Mouse (Mus musculus): ENCODE data around the gene Adarb1. TPM values are rescaled to one million over a fixed set of nuclear protein-coding genes. Genes with fewer than 3 reads are reported as not detected.

Adarb1 gene
- polyA plus RNA-seq (2015; fragmentation: Nextera tagmentation; extraction: Ambion mirVana) = 34.1 and 36.6 TPM in 2 replicates

- Histone ChIP-seq H3K9ac (ENCODE audit: low read length) (peak within 1 kb of the TSS; percentile 76), H3K27ac (ENCODE audit: low read length) (peak within 1 kb of the TSS; percentile 10; the same call in 1 of the 2 replicates), H3K36me3 (ENCODE audit: control insufficient read depth, insufficient read depth, low read length) (no peaks in the 10 kb centered on the region), H3K9me3 (ENCODE audit: control insufficient read depth, low read length) (peaks cover 6% of the 10 kb centered on the region; the same call in 1 of the 2 replicates), H3K4me3 (ENCODE audit: low read length) (peak within 1 kb of the TSS; percentile 85), H3K27me3 (ENCODE audit: control insufficient read depth, insufficient read depth, low read depth, low read length) (peaks cover 16% of the 10 kb centered on the region; the same call in 1 of the 2 replicates), H3K4me1 (replicated peaks; ENCODE audit: control insufficient read depth, insufficient read depth, low read length) (peaks cover 16% of the 10 kb centered on the region), H3K4me2 (ENCODE audit: low read depth, low read length) (peak within 1 kb of the TSS; percentile 79)
- under 1% methylated on average over 53 of the region's 57 CpGs for WGBS
- peak; percentile 95 for ATAC-seq (ENCODE audit: low read depth)
Measured at GRCm38 (mm10) chr10:77418138-77418537, at the start of gene Adarb1. Gene Adarb1, minus strand, starts transcription at chr10:77418270.

DNA sequence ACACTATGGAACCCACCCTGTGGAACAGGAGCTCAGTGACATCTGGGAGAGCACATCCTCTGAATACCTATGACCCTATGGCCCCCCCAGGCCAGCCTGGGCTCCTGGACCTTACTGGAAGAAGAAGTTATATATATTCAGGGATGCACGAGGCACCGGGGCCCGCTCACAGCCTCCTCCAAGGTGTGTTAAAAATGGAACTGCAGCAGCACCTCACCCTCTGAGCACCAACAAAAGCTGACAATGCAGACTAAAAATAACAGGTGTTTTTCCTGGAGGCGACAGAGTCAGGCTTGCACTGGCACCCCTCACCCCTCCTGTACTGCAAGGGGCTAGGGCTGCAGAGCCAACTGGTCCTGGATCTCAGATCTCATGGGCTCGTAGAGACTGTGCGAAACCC is 49.3 kb upstream of the Adarb1 start:
- H3K4me2 ChIP-seq (ENCODE audit: low read depth, low read length) = no peak overlapping the region
- H3K27me3 ChIP-seq (ENCODE audit: control insufficient read depth, insufficient read depth, low read depth, low read length) = no peaks in the 10 kb centered on the region
- H3K9ac ChIP-seq (ENCODE audit: low read length) = no peak overlapping the region
- H3K9me3 ChIP-seq (ENCODE audit: control insufficient read depth, low read length) = no peaks in the 10 kb centered on the region
- H3K36me3 ChIP-seq (ENCODE audit: control insufficient read depth, insufficient read depth, low read length) = no peaks in the 10 kb centered on the region
- no peak overlapping the region for H3K27ac ChIP-seq (ENCODE audit: low read length)
- no peak overlapping the region for H3K4me3 ChIP-seq (ENCODE audit: low read length)
- peaks cover 30% of the 10 kb centered on the region for H3K4me1 ChIP-seq (replicated peaks; ENCODE audit: control insufficient read depth, insufficient read depth, low read length)
- 85% methylated on average over 6 of the region's 6 CpGs for WGBS
- no peak for ATAC-seq (ENCODE audit: low read depth)

DNA sequence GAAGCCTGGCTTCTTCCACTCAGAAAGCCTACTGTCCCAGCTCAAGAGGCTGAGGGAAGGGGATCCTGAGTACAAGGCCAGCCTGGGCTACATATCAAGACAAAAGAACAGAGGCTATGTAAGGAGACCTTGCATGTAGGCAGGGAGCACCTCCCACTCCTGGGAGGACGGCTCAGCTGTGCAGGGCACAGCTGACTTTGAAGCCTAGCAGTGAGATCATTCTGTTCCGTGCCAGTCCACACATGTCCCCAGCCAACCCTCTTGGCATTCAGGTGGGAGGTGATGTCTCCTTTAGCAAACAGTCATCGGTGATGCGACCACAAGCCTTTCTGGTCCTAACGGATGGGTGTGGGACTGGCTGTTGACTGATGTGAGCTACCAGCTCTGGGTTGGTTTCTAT is 47.8 kb upstream of the Adarb1 start:
- H3K27ac ChIP-seq (ENCODE audit: low read length) = peak overlapping the region; percentile 82
- no peak overlapping the region for H3K4me3 ChIP-seq (ENCODE audit: low read length)
- peaks cover 26% of the 10 kb centered on the region for H3K4me1 ChIP-seq (replicated peaks; ENCODE audit: control insufficient read depth, insufficient read depth, low read length)
- no peak overlapping the region for H3K4me2 ChIP-seq (ENCODE audit: low read depth, low read length)
- 59% methylated on average over 5 of the region's 5 CpGs for WGBS
- H3K36me3 ChIP-seq (ENCODE audit: control insufficient read depth, insufficient read depth, low read length) = no peaks in the 10 kb centered on the region
- ATAC-seq (ENCODE audit: low read depth) = no peak
- H3K9ac ChIP-seq (ENCODE audit: low read length) = no peak overlapping the region
- no peaks in the 10 kb centered on the region for H3K9me3 ChIP-seq (ENCODE audit: control insufficient read depth, low read length)
- H3K27me3 ChIP-seq (ENCODE audit: control insufficient read depth, insufficient read depth, low read depth, low read length) = no peaks in the 10 kb centered on the region

DNA sequence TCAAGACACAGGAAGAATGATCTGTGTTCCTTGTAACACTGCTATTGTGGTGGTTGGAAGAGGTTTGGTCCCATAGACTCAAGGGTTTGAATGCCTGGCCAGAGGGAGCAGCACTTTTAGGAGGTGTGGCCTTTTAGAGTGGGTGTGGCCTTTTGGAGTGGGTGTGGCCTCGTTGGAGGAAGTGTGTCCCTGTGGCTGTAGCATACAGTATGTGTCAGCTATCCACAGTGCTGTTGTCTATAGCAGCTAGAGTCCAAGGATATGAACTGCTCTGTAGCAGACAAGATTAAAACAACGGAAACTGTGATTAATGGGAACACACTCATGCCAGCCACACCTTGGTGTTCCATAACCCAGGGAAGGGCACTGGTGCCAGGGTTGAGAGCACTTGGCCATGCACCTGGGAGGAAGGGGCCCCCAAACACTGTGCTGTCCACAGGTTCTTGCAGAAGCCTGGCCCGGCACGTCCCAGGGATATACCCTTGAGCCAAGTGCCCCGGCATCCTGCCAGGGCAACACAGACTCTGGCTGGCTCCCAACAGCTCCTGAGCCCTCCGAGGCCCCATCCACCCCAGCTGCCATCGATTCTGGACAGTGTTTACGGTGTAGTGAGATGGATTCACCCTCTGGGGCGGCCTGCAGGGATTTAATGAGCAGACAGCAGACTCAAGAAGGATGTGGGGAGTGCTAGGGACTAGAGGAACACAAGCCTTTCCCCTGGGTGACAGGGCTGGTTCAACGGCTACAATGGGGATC is 46.3 kb upstream of the Adarb1 start:
- whole genome bisulfite sequencing = 24% methylated on average over 10 of the region's 10 CpGs
- Histone ChIP-seq H3K9ac (ENCODE audit: low read length) (no peak overlapping the region), H3K4me3 (ENCODE audit: low read length) (no peak overlapping the region), H3K36me3 (ENCODE audit: control insufficient read depth, insufficient read depth, low read length) (no peaks in the 10 kb centered on the region), H3K4me1 (replicated peaks; ENCODE audit: control insufficient read depth, insufficient read depth, low read length) (peaks cover 26% of the 10 kb centered on the region), H3K4me2 (ENCODE audit: low read depth, low read length) (no peak overlapping the region), H3K9me3 (ENCODE audit: control insufficient read depth, low read length) (no peaks in the 10 kb centered on the region), H3K27ac (ENCODE audit: low read length) (peak overlapping the region; percentile 82), H3K27me3 (ENCODE audit: control insufficient read depth, insufficient read depth, low read depth, low read length) (no peaks in the 10 kb centered on the region)
- ATAC-seq (ENCODE audit: low read depth) = peak; percentile 94

DNA sequence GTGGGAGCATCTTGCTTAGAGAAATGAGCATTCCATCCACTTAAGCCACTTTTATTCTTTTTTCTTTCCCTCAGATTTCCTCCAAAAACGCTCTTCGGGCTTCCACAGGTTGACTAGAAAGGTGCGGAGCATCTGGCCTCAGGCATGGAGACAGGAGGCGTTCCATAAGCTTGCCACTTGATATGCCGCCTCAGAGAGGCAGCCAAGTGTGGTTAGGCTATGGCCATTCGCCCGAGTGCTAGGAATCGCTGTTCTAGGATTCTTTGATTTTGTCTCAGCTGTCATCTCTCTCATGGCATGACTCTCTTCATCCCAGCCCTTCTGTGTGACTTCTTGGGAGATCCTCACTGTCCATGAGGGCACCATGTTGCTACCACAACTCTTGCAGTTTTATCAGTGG is 43.1 kb upstream of the Adarb1 start:
- Histone ChIP-seq H3K4me2 (ENCODE audit: low read depth, low read length) (no peak overlapping the region), H3K4me3 (ENCODE audit: low read length) (no peak overlapping the region), H3K36me3 (ENCODE audit: control insufficient read depth, insufficient read depth, low read length) (no peaks in the 10 kb centered on the region), H3K4me1 (replicated peaks; ENCODE audit: control insufficient read depth, insufficient read depth, low read length) (peaks cover 28% of the 10 kb centered on the region), H3K9me3 (ENCODE audit: control insufficient read depth, low read length) (no peaks in the 10 kb centered on the region), H3K27me3 (ENCODE audit: control insufficient read depth, insufficient read depth, low read depth, low read length) (no peaks in the 10 kb centered on the region), H3K9ac (ENCODE audit: low read length) (no peak overlapping the region), H3K27ac (ENCODE audit: low read length) (no peak overlapping the region)
- no peak for ATAC-seq (ENCODE audit: low read depth)
- WGBS = 88% methylated on average over 8 of the region's 8 CpGs

- Histone ChIP-seq H3K4me2 (ENCODE audit: low read depth, low read length) (no peak overlapping the region), H3K4me1 (replicated peaks; ENCODE audit: control insufficient read depth, insufficient read depth, low read length) (peaks cover 15% of the 10 kb centered on the region), H3K36me3 (ENCODE audit: control insufficient read depth, insufficient read depth, low read length) (no peaks in the 10 kb centered on the region), H3K9me3 (ENCODE audit: control insufficient read depth, low read length) (no peaks in the 10 kb centered on the region), H3K9ac (ENCODE audit: low read length) (no peak overlapping the region), H3K4me3 (ENCODE audit: low read length) (no peak overlapping the region), H3K27me3 (ENCODE audit: control insufficient read depth, insufficient read depth, low read depth, low read length) (no peaks in the 10 kb centered on the region), H3K27ac (ENCODE audit: low read length) (no peak overlapping the region)
- 78% methylated on average over 3 of the region's 3 CpGs for WGBS
- no peak for ATAC-seq (ENCODE audit: low read depth)
Measured at GRCm38 (mm10) chr10:77457701-77458100, 39.6 kb upstream of the Adarb1 start.

DNA sequence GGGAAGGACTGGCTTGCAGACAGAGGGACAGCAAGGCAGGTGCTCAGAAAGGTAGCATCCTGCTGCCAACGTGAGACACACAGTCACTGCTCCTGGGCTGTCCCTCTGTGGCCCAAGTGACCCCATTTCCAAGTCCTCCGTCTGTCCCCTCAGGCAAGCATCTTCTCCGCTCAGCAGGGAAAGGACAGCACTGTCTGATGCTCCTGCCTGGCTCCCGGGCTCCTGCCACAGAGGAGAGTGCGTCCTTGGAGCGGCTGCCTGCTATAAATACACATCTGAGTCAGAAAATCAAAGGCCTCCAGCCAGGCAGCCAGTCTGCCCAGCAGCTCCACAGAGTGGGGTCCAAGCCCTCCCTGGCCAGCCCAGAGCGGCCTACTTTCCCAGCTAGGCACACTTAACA is 38.4 kb upstream of the Adarb1 start:
- no peak overlapping the region for H3K4me2 ChIP-seq (ENCODE audit: low read depth, low read length)
- H3K27ac ChIP-seq (ENCODE audit: low read length) = no peak overlapping the region
- H3K4me1 ChIP-seq (replicated peaks; ENCODE audit: control insufficient read depth, insufficient read depth, low read length) = peaks cover 15% of the 10 kb centered on the region
- H3K9ac ChIP-seq (ENCODE audit: low read length) = no peak overlapping the region
- ATAC-seq (ENCODE audit: low read depth) = no peak
- WGBS = 75% methylated on average over 7 of the region's 7 CpGs
- no peaks in the 10 kb centered on the region for H3K9me3 ChIP-seq (ENCODE audit: control insufficient read depth, low read length)
- no peaks in the 10 kb centered on the region for H3K27me3 ChIP-seq (ENCODE audit: control insufficient read depth, insufficient read depth, low read depth, low read length)
- no peaks in the 10 kb centered on the region for H3K36me3 ChIP-seq (ENCODE audit: control insufficient read depth, insufficient read depth, low read length)
- no peak overlapping the region for H3K4me3 ChIP-seq (ENCODE audit: low read length)

- ATAC-seq (ENCODE audit: low read depth) = peak; percentile 82
- H3K4me1 ChIP-seq (replicated peaks; ENCODE audit: control insufficient read depth, insufficient read depth, low read length) = peaks cover 15% of the 10 kb centered on the region
- H3K4me2 ChIP-seq (ENCODE audit: low read depth, low read length) = no peak overlapping the region
- no peaks in the 10 kb centered on the region for H3K9me3 ChIP-seq (ENCODE audit: control insufficient read depth, low read length)
- H3K9ac ChIP-seq (ENCODE audit: low read length) = no peak overlapping the region
- no peaks in the 10 kb centered on the region for H3K36me3 ChIP-seq (ENCODE audit: control insufficient read depth, insufficient read depth, low read length)
- H3K27ac ChIP-seq (ENCODE audit: low read length) = peak overlapping the region; percentile 81
- WGBS = 56% methylated on average over 14 of the region's 14 CpGs
- no peaks in the 10 kb centered on the region for H3K27me3 ChIP-seq (ENCODE audit: control insufficient read depth, insufficient read depth, low read depth, low read length)
- H3K4me3 ChIP-seq (ENCODE audit: low read length) = no peak overlapping the region
Measured at GRCm38 (mm10) chr10:77455251-77456010, 37.4 kb upstream of the Adarb1 start.

- WGBS = 46% methylated on average over 6 of the region's 6 CpGs
- no peak overlapping the region for H3K4me2 ChIP-seq (ENCODE audit: low read depth, low read length)
- peaks cover 15% of the 10 kb centered on the region for H3K4me1 ChIP-seq (replicated peaks; ENCODE audit: control insufficient read depth, insufficient read depth, low read length)
- ATAC-seq (ENCODE audit: low read depth) = peak; percentile 39; the same call in 1 of the 2 replicates
- H3K36me3 ChIP-seq (ENCODE audit: control insufficient read depth, insufficient read depth, low read length) = no peaks in the 10 kb centered on the region
- H3K27ac ChIP-seq (ENCODE audit: low read length) = peak overlapping the region; percentile 81
- no peaks in the 10 kb centered on the region for H3K9me3 ChIP-seq (ENCODE audit: control insufficient read depth, low read length)
- H3K27me3 ChIP-seq (ENCODE audit: control insufficient read depth, insufficient read depth, low read depth, low read length) = no peaks in the 10 kb centered on the region
- H3K4me3 ChIP-seq (ENCODE audit: low read length) = no peak overlapping the region
- H3K9ac ChIP-seq (ENCODE audit: low read length) = no peak overlapping the region
Measured at GRCm38 (mm10) chr10:77454795-77455194, 36.7 kb upstream of the Adarb1 start.

All from lung, embryonic 16.5 days (tissue).